Mouse (Mus musculus): ENCODE measurements around the gene Rbbp7. TPM values are rescaled to one million over a fixed set of nuclear protein-coding genes. Genes with fewer than 3 reads are reported as not detected.
A peak's percentile ranks its signal among the peaks of the same experiment; 100 is the strongest.
"Not testable (repeated sequence)": the region's sequence is repeated elsewhere in the genome, so short reads cannot be mapped to it uniquely, and the experiment has no call there.

Gene Rbbp7
- total RNA-seq, 2 experiments from 2014 or later = 167 to 169 TPM

DNA sequence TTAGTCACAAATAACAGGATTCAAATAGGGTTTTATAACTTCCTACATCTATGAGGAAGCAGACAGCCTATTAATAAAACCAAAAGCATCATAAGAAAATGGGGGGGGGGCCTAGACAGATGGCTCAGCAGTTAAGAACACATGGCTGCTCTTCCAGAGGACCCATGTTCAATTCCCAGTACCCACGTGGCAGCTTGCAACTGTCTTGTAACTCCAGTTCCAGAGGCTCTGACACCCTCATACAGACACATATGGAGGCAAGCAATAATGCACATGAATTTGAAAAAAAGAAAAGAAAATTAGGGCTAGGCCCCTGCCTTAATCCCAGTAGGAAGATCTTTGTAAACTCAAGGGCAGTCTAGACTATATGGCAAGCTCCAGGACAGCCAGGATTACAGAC, 28.2 kb downstream of the Rbbp7 start:
- no peak for DNase-seq
- intact Hi-C loops (cut with DNase I) = no loop called here

DNA sequence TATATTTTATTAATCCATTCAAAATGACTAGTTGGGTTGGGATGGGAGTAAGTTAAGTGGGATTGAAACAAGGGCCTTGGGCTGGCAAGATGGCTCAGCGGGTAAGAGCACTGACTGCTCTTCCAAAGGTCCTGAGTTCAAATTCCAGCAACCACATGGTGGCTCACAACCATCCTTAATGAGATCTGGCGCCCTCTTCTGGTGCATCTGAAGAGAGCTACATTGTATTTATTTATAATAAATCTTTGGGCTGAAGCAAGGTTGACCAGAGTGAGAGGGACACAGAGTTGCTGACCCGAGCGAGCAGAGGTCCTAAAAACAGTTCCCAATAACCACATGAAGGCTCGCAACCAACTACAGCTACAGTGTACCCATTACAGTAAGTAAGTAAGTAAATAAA, 31.2 kb downstream of the Rbbp7 start:
- intact Hi-C loops (cut with DNase I) = not testable (repeated sequence)

DNA sequence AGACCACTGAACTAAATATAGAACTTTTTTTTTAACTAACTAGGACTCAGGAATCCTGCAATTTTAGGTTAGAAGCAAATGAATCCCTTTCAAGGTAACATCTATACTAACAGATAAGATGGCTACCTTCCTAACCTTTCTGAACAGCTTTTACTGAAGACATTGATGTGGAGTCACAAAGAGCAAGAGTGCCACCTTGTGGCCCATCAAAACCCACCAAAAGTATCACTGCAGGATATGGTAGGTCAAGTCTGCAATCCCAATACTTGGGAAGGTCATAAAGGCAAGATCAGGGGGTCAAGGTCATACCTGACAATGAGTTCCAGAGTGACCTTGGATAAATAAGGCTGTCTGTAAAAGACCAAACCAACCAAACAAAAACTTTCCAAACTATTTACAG, 40.2 kb downstream of the Rbbp7 start:
- DNase-seq = peak; percentile 32 to 53
- intact Hi-C loops (cut with DNase I) = loop anchor here (2.0 kb wide), 1 partner anchor 80 kb away; no protein-coding TSS in a partner anchor

More for the DNA sequence above, 31.2 kb downstream of the Rbbp7 start:
- DNase-seq = peak in 1 of 2 experiments; percentile 6

DNA sequence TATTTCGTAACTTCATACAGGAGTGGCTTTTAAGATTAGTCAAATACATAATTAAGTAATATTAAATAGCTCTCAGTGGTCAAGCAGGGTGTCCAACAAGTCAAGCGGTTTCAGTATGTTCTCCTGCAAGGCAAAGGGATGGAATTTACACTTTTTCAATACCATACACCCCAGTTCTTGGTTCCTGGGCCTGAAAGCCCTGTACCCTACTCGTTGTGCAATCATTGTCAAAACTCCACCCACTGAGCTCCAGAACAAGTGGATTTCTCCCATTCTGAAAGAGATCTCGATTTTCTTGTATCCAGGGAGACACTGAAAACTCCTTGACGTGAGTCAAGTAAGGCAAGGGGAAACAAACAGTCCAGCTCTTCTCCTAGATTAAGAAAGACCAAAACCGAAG, 67.8 kb downstream of the Rbbp7 start:
- intact Hi-C loops (cut with DNase I) = no loop called here
- DNase-seq = no peak

Other genes starting within 250 kb of the Rbbp7 start
- gene Reps2, start 116.8 kb upstream of the Rbbp7 start, total RNA-seq (2021) = 1 to 10 TPM; 1.3 to 3.0 TPM
- 1 to 10 TPM; 7.9 to 8.5 TPM for gene Txlng, start 69.1 kb downstream of the Rbbp7 start, total RNA-seq (2021)
- 10 to 100 TPM; 32.1 to 32.8 TPM for gene Syap1, start 128.0 kb downstream of the Rbbp7 start, total RNA-seq (2021)
- 10 to 100 TPM; 19.6 to 25.4 TPM for gene Ctps2, start 140.8 kb downstream of the Rbbp7 start, total RNA-seq (2021)
- gene S100g, start 204.2 kb downstream of the Rbbp7 start, total RNA-seq (2021) = not detected

All from heart, postnatal 14 days (tissue).